Mouse (Mus musculus) liver, postnatal 0 days (tissue): ENCODE measurements around the gene Fcrlb.
A peak's percentile ranks its signal among the peaks of the same experiment; 100 is the strongest.

Source experiments
- CTCF ChIP-seq: sonication (generic); IDR thresholded peaks from 2 replicates; pipeline ENCODE4 v1.5.1; 2016; ENCODE audit warnings: antibody characterized with exemption, low read depth
- EP300 ChIP-seq: IDR thresholded peaks from 2 replicates; pipeline ENCODE4 v1.6.1; 2016; ENCODE audit warnings: antibody characterized with exemption, low read depth, mild to moderate bottlenecking

- TF ChIP-seq EP300 (no peak), CTCF (peak; percentile 31)
Observed at GRCm38 (mm10) chr1:170871961-170872360, 40.8 kb downstream of the Fcrlb start.
